Mouse (Mus musculus) splenic B cell, adult 2 months (primary cell): ENCODE data around the gene Grik4.

Experiments used
- DNase-seq: peaks from one replicate; pipeline ENCODE4 v3.0.0-alpha.2; 2011; ENCODE audit warnings: low read depth, low spot score
- H3K27me3 ChIP-seq: 2 replicates; pipeline ENCODE4 v1.6.1; 2012; ENCODE audit warnings: mild to moderate bottlenecking, low read length, moderate library complexity, mixed read lengths; ENCODE audit not compliant: control insufficient read depth, poor library complexity, insufficient read depth, severe bottlenecking
- H3K36me3 ChIP-seq: 2 replicates; pipeline ENCODE4 v1.6.1; 2012; ENCODE audit warnings: mild to moderate bottlenecking, low read length, moderate library complexity, mixed read lengths; ENCODE audit not compliant: control insufficient read depth, poor library complexity, insufficient read depth, severe bottlenecking

Gene Grik4

GRCm38 (mm10) chr9:42642821-42643220 is 301.5 kb downstream of the Grik4 start:
- H3K36me3 ChIP-seq, result no peaks in the 10 kb centered on the region
- no peak for DNase-seq
- H3K27me3 ChIP-seq, result no peaks in the 10 kb centered on the region

- no peak for DNase-seq
- no peaks in the 10 kb centered on the region for H3K36me3 ChIP-seq
- no peaks in the 10 kb centered on the region for H3K27me3 ChIP-seq
Measured at GRCm38 (mm10) chr9:42641550-42642117, 302.7 kb downstream of the Grik4 start.

- Histone ChIP-seq H3K36me3 (no peaks in the 10 kb centered on the region), H3K27me3 (no peaks in the 10 kb centered on the region)
- no peak for DNase-seq
Measured at GRCm38 (mm10) chr9:42636446-42636845, 307.8 kb downstream of the Grik4 start.

- no peaks in the 10 kb centered on the region for H3K27me3 ChIP-seq
- no peak for DNase-seq
- H3K36me3 ChIP-seq, result no peaks in the 10 kb centered on the region
Measured at GRCm38 (mm10) chr9:42631479-42631878, 312.8 kb downstream of the Grik4 start.

GRCm38 (mm10) chr9:42627634-42628033 is 316.7 kb downstream of the Grik4 start:
- Histone ChIP-seq H3K36me3 (no peaks in the 10 kb centered on the region), H3K27me3 (no peaks in the 10 kb centered on the region)
- DNase-seq, result no peak

GRCm38 (mm10) chr9:42627146-42627545 is 317.1 kb downstream of the Grik4 start:
- no peaks in the 10 kb centered on the region for H3K27me3 ChIP-seq
- DNase-seq, result no peak
- no peaks in the 10 kb centered on the region for H3K36me3 ChIP-seq

GRCm38 (mm10) chr9:42626226-42626775 is 318.0 kb downstream of the Grik4 start:
- H3K36me3 ChIP-seq, result no peaks in the 10 kb centered on the region
- no peaks in the 10 kb centered on the region for H3K27me3 ChIP-seq
- no peak for DNase-seq

GRCm38 (mm10) chr9:42614409-42614808 is 329.9 kb downstream of the Grik4 start:
- Histone ChIP-seq H3K27me3 (no peaks in the 10 kb centered on the region), H3K36me3 (no peaks in the 10 kb centered on the region)
- no peak for DNase-seq

GRCm38 (mm10) chr9:42613827-42614226 is 330.5 kb downstream of the Grik4 start:
- DNase-seq, result no peak
- no peaks in the 10 kb centered on the region for H3K36me3 ChIP-seq
- no peaks in the 10 kb centered on the region for H3K27me3 ChIP-seq

- H3K36me3 ChIP-seq, result no peaks in the 10 kb centered on the region
- H3K27me3 ChIP-seq, result no peaks in the 10 kb centered on the region
- DNase-seq, result no peak
Measured at GRCm38 (mm10) chr9:42612482-42612991, 331.8 kb downstream of the Grik4 start.

- Histone ChIP-seq H3K36me3 (no peaks in the 10 kb centered on the region), H3K27me3 (no peaks in the 10 kb centered on the region)
- no peak for DNase-seq
Measured at GRCm38 (mm10) chr9:42601445-42601844, 342.8 kb downstream of the Grik4 start.

GRCm38 (mm10) chr9:42597525-42597924 is 346.8 kb downstream of the Grik4 start:
- no peaks in the 10 kb centered on the region for H3K36me3 ChIP-seq
- DNase-seq, result no peak
- H3K27me3 ChIP-seq, result no peaks in the 10 kb centered on the region

GRCm38 (mm10) chr9:42578511-42578910 is 365.8 kb downstream of the Grik4 start:
- H3K27me3 ChIP-seq, result no peaks in the 10 kb centered on the region
- DNase-seq, result no peak

GRCm38 (mm10) chr9:42578106-42578505 is 366.2 kb downstream of the Grik4 start:
- no peak for DNase-seq
- no peaks in the 10 kb centered on the region for H3K36me3 ChIP-seq
- no peaks in the 10 kb centered on the region for H3K27me3 ChIP-seq

More at GRCm38 (mm10) chr9:42578511-42578910, 365.8 kb downstream of the Grik4 start:
- H3K36me3 ChIP-seq, result no peaks in the 10 kb centered on the region

GRCm38 (mm10) chr9:42573616-42574350 is 370.5 kb downstream of the Grik4 start:
- Histone ChIP-seq H3K27me3 (no peaks in the 10 kb centered on the region), H3K36me3 (no peaks in the 10 kb centered on the region)
- no peak for DNase-seq
